Mouse (Mus musculus) CD4-positive, CD25-positive, alpha-beta regulatory T cell, adult 2 months (primary cell): ENCODE measurements around the gene Clec2e.

Experiments used
- DNase-seq: peaks from one replicate; pipeline ENCODE4 v3.0.0-alpha.2; 2012; ENCODE audit warnings: low read depth, low spot score

Clec2e gene

DNA sequence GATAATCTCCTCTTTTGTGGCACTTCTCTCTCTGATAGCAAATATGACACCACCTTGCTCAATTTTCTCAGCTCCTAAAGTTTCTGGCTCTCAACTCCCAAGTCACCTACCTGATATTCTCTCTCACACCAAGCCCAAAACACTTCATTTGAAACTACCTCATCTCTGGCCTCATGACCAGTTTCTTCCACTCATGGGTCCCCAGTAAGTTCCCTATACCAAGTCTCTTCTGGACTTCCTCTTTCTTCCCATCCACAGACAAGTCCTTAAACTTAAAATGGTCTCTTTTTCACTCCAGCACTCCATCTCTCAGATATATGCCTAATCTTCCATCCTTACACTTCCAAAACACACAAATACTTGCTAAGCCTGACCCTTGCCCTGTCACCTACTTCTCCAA is 42.7 kb downstream of the Clec2e start:
- DNase-seq: no peak

DNA sequence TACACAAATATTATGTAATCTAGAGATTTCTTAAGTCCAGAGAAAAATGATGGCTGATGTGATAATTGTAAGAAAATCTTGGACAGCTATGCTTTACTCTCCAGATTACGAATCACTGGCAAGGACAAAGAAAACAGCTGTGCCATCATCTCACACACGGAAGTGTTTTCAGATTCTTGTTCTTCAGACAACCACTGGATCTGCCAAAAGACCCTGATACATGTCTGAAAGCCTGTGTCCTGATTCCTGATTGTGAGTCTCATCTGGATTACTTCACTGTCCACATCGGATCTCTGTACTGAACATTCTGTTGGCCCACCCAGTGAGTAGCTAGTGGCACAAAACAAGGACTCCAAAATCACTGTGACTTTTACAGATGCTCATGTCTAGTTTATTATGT is 44.5 kb downstream of the Clec2e start:
- DNase-seq: no peak

DNA sequence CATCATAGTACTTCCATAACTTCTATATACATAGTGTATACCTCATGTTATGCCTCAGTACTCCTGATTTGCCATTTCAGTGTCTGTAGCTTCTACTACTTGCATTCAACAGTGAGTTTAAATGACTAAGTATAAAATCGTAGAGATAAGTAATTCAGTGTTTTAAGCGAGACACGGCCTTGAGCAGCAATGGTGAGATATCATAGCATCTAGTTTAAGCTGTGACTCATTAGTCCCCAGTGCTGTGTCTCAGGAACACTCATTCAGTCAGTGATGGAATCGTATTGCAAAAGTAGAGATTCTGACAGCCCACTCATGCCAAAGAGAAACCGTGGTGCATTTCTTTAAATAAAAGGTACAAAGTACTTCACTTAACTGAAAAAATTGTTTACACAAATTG is 49.0 kb downstream of the Clec2e start:
- no peak for DNase-seq

DNA sequence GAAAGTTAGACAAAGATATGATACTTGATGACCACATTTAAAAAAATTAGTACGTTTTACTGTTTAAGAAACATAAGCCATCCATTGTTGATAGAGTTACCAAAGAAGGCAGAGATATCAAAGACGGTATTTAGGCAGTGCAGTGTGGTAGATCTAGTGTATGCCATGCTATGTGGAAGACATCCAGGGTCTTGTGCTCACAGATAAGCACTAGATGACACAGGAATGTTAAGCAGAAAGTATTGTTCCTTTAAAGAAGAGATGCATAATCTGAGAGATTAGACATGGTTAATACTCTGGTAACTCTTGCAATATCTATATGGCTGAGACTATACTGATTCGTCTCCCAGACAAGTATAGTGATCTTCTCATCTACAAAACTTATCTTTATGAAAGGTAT is 49.6 kb downstream of the Clec2e start:
- no peak for DNase-seq

DNA sequence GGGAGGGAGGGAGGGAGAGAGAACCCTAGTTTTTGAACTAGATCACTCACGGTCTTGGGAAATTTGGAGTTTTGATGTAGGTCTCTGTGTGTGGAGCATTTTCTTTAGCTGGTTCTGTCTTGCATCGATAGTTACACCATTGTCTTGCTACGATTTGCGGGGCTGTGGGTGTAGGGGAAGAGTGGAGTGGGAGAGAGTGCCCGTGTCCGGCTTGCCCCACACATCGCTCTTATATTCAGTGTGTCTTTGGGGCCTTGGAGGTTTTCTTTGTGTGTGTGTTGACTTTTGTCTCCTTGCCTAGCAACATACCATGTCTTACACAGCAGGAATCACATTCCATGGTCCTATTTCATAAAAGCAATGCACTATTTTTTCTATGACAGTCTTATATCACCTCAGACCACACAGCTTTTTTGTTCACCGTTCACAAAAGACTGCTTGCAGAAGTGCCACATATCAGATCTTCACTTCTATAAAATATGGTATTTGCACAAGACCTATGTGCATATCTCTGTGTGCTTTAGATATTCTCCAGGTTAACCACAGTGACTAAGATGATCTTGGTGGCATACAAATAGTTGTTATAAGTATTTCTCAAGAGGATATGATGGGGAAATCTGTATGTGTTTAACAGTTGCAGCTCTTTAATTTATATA is 51.0 kb downstream of the Clec2e start:
- DNase-seq: no peak

DNA sequence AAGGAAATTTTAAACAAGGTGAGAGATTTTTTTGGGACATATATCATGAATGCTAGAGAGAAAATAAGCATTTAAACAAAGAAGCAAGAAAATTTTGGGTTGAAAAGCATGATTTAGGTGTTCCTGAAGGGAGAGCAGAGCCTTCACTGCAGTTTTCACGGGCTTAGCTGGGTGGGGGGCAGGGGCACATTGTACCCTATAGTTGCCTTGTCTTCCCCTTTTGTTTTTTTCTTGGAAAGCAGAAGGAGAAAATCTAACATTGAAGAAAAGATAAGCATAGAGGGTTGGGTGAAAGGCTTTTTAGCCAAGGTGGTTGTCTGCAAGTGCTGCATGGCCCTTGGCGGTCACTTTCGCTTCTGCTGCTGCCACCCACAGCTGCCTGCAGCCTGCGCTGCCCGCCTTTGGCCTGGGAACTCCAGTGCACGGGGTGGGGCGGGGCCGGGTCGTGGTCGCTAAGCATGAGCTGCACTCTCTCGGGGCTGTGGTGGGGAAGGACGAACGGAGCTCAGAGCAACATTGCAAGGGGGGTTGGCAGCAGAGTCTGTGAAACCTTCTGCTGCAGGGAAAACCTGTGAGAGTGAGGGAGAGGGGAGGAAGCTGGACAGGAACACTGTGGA is 51.7 kb downstream of the Clec2e start:
- peak; percentile 60 for DNase-seq

DNA sequence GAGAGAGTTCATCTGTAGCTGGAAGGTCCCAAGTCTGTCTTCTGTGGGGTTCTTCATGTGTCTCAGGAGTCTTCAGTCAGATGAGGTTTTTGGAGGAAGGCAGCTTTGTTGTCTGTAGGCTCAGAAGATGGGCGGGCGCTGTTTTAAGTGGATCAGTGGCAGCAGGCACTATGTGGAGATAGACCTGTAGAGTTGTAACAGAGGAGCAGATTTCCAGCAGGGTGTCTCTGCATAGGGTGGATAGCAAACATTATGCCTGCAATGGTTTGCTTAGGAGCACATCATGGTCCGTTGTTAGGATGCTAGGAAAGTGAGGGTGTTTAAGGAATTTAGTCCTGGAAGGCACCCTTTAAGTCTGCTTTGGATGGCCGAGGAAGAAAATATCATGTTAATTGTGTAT is 52.3 kb downstream of the Clec2e start:
- no peak for DNase-seq

DNA sequence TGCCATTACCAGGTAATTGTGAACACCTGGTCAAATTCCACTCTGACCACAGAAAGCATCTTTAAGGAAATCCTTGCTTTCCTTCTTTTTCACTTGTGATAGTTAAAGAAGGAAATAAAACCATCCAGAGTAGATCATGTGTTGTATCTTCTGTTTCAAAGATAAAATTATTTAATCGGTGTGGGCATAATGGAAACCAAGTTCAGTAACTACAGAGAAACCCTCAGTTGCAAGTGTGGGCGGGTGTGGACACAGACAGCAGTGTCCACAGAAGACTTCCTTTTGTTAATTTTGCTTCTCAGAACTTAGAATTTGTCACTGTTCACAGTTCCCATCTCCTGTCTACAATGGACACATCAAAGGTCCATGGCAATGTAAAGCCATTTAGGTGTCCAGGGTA is 55.1 kb downstream of the Clec2e start, which contains the start of gene Klrb1f:
TSS of gene Klrb1f (plus strand) at position 301 of the 400 bp plus-strand sequence.
- no peak for DNase-seq

DNA sequence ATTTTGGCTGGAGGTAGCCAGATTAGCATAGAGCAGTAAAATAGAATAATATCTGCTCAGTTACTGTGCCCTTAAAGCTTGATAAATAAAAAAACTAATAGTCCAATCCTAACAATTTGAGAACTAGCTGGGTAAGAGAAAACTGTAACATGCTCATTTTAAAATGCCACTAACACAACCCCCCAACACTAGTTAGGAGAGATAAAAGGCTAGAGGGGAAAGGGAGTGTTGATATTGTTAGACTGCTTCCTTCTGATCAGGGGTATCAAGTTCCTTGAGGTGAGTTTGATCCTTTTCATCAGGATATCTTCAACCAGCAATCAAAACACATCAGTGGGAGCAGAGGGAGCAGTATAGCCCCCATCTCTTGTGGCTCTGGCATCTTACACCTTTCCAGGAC is 58.2 kb downstream of the Clec2e start:
- DNase-seq: no peak
